Mouse (Mus musculus) large intestine, adult 2 months (tissue): Measurements from ENCODE around the gene Gm4724. TPM values are rescaled to one million over a fixed set of nuclear protein-coding genes. Genes with fewer than 3 reads are reported as not detected.
"Not testable (repeated sequence)": the region's sequence is repeated elsewhere in the genome, so short reads cannot be mapped to it uniquely, and the experiment has no call there.

Source experiments
- DNase-seq: peaks from one replicate; pipeline ENCODE4 v3.0.0-alpha.2; 2012; ENCODE audit warnings: low read depth, low spot score
- WGBS: fragments of 180-500 bp; shearing (Covaris S2); methylation state at CpG from one replicate; pipeline ENCODE4 v1.1.7; 2018; 5-methylcytosine and 5-hydroxymethylcytosine counted together
- polyA plus RNA-seq: library from polyadenylated mRNA; depleted of rRNA; stranded (reverse); fragments of >200 nt; gene quantifications from 2 replicates; pipeline ENCODE4 v1.2.3, GENCODE M21; 2012; rRNA removed

The Gm4724 gene
- 2.5 and 3.7 TPM in 2 replicates for polyA plus RNA-seq

GRCm38 (mm10) chr2:175435707-175436106, at the start of gene Gm4724:
Gene Gm4724, minus strand, starts transcription at chr2:175435807.
- WGBS = no CpG with 5 or more reads among the region's 4 CpGs
- DNase-seq = not testable (repeated sequence)

- DNase-seq = not testable (repeated sequence)
- WGBS = no CpG with 5 or more reads among the region's 6 CpGs
Measured at GRCm38 (mm10) chr2:175469685-175470084, 34.1 kb upstream of the Gm4724 start, which contains the start of gene Zfp965. Gene Zfp965, plus strand, starts transcription at chr2:175469985.

Other genes starting within 250 kb of the Gm4724 start
- gene Gm14391, start 228.9 kb downstream of the Gm4724 start, polyA plus RNA-seq = 1.7 and 5.4 TPM in 2 replicates
- not detected in 2 replicates for gene Gm14440, start 160.7 kb downstream of the Gm4724 start, polyA plus RNA-seq
- gene Gm4631, start 97.6 kb downstream of the Gm4724 start, polyA plus RNA-seq = 1.5 and 1.6 TPM in 2 replicates
- 0.33 and 1.1 TPM in 2 replicates for gene Zfp968, start 63.4 kb downstream of the Gm4724 start, polyA plus RNA-seq
- gene Zfp965, start 34.2 kb upstream of the Gm4724 start, polyA plus RNA-seq = 0.26 and 0.43 TPM in 2 replicates
- gene Gm11007, start 208.2 kb upstream of the Gm4724 start, polyA plus RNA-seq = not detected in 2 replicates